Mouse (Mus musculus): ENCODE measurements at regions not wholly inside any gene's neighbourhood (a gene's known extent, or its start where the extent isn't known, plus 50 kb on each side); places are given as distances from the start of the nearest gene placed in this dataset.

DNA sequence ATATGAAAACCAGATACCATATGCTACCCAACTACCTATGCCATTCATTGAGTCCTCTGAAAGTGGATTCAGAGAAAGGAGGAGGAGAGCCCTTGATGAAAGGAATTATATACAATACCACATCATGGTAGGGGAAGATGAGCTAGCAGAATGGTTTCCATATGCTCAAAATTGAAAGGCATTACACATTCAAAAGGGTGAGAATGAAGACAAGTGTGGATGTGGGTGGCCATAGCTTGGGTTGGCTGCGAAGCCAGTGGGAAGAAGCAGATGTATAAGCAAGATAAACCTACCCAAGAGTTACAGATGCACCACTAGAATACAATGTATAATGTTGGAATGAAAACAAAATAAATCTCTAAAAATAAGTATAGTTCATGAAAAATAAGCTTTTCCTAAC is 485.4 kb downstream of the Nova1 start:
- Histone ChIP-seq H3K27ac (ENCODE audit: low read depth, low read length) (no peak overlapping the region), H3K4me2 (no peak overlapping the region), H3K4me1 (replicated peaks; ENCODE audit: control insufficient read depth, insufficient read depth, low read length) (no peaks in the 10 kb centered on the region), H3K27me3 (replicated peaks; ENCODE audit: control insufficient read depth, insufficient read depth, low read length) (no peaks in the 10 kb centered on the region), H3K9me3 (ENCODE audit: control insufficient read depth, low read length) (no peaks in the 10 kb centered on the region), H3K9ac (ENCODE audit: low read depth, low read length) (no peak overlapping the region), H3K4me3 (ENCODE audit: low read depth, low read length) (no peak overlapping the region), H3K36me3 (ENCODE audit: control insufficient read depth, insufficient read depth, low read length) (no peaks in the 10 kb centered on the region)
- 68% methylated on average over 1 of the region's 1 CpGs for WGBS
- ATAC-seq (replicated peaks; ENCODE audit: low FRiP score) (no peak), DNase-seq (ENCODE audit: low spot score) (no peak)

DNA sequence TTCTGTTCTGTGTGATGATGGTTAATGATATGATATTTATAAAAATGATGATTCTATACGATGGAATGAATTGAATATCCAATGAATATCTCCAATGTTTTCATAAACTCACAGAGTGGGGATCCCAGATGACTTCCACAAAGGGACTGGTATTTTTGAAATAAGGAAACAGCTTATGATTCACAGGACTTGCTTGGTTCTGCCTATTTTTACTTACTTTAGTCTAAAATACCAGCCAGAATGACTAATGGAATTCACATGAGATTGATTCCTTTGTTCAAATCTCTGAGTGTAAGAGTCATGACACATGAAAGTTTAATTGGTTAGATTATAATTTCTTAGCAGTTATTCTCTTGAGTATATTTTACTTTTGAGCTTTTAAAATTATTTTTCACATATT is 490.9 kb downstream of the Nova1 start:
- no peak for ATAC-seq (replicated peaks; ENCODE audit: low FRiP score)
- H3K9me3 ChIP-seq (ENCODE audit: control insufficient read depth, low read length): no peaks in the 10 kb centered on the region
- 76% methylated on average over 1 of the region's 1 CpGs for WGBS

DNA sequence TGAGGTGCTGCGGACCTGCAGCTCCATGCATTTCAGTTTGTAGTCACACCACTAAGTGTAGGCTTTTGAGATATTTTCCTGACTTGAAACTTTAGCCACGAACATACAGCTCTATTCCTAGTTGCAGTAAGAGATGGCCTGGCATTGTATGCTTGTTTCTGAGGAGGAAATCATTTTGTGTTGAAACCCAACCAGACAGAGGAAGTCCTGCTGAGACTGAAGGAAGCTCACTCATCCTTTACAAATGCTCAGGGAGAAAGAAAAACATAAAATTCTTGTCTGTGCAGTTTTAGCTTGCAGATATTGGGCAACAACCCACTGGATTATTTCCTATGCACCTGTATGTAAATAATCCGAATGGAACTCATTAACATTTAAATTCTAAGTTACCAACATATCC is 495.5 kb downstream of the Nova1 start:
- Histone ChIP-seq H3K4me2 (no peak overlapping the region), H3K4me1 (replicated peaks; ENCODE audit: control insufficient read depth, insufficient read depth, low read length) (no peaks in the 10 kb centered on the region), H3K9ac (ENCODE audit: low read depth, low read length) (no peak overlapping the region), H3K9me3 (ENCODE audit: control insufficient read depth, low read length) (no peaks in the 10 kb centered on the region), H3K4me3 (ENCODE audit: low read depth, low read length) (no peak overlapping the region), H3K36me3 (ENCODE audit: control insufficient read depth, insufficient read depth, low read length) (no peaks in the 10 kb centered on the region), H3K27me3 (replicated peaks; ENCODE audit: control insufficient read depth, insufficient read depth, low read length) (no peaks in the 10 kb centered on the region), H3K27ac (ENCODE audit: low read depth, low read length) (no peak overlapping the region)
- DNase-seq (ENCODE audit: low spot score) (no peak), ATAC-seq (replicated peaks; ENCODE audit: low FRiP score) (no peak)
- 61% methylated on average over 3 of the region's 3 CpGs for WGBS

More for the DNA sequence above, 490.9 kb downstream of the Nova1 start:
- no peaks in the 10 kb centered on the region for H3K36me3 ChIP-seq (ENCODE audit: control insufficient read depth, insufficient read depth, low read length)
- no peak overlapping the region for H3K27ac ChIP-seq (ENCODE audit: low read depth, low read length)
- DNase-seq (ENCODE audit: low spot score): no peak
- H3K4me3 ChIP-seq (ENCODE audit: low read depth, low read length): no peak overlapping the region
- no peaks in the 10 kb centered on the region for H3K27me3 ChIP-seq (replicated peaks; ENCODE audit: control insufficient read depth, insufficient read depth, low read length)
- H3K4me1 ChIP-seq (replicated peaks; ENCODE audit: control insufficient read depth, insufficient read depth, low read length): no peaks in the 10 kb centered on the region
- H3K9ac ChIP-seq (ENCODE audit: low read depth, low read length): no peak overlapping the region
- no peak overlapping the region for H3K4me2 ChIP-seq

DNA sequence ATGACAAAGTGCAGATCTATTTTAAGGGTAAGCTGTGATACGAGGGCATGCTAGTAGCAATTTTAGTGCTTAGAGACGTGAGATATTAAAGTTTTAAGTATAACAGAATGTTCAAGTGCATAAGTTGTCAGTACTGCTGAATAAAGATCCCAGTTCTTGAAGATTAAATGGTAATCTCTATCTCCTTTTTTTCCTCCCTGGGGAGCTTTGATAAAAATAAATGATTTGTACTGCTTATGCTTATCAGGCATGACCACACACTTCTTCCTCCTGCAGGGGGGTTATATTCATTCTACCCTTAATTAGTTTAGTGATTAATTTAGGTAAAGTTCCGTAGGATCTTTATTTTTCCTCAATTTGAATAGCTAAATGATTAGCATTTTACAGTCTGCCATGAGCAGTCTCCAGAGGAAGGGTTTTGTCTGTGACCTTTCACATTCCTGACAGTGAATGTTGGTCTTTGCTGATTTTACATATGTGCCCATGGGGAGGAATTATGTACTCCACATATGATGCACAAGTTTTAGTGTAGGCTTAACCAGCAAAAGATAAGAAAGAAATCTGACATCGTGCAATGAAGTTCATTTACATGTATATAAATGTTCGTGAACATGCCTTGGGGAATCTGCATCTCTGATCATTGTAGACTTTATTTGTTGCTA is 515.5 kb downstream of the Nova1 start:
- Histone ChIP-seq H3K27me3 (replicated peaks; ENCODE audit: control insufficient read depth, insufficient read depth, low read length) (no peaks in the 10 kb centered on the region), H3K9me3 (ENCODE audit: control insufficient read depth, low read length) (no peaks in the 10 kb centered on the region), H3K4me1 (replicated peaks; ENCODE audit: control insufficient read depth, insufficient read depth, low read length) (no peaks in the 10 kb centered on the region), H3K27ac (ENCODE audit: low read depth, low read length) (no peak overlapping the region), H3K9ac (ENCODE audit: low read depth, low read length) (no peak overlapping the region), H3K4me3 (ENCODE audit: low read depth, low read length) (no peak overlapping the region), H3K36me3 (ENCODE audit: control insufficient read depth, insufficient read depth, low read length) (no peaks in the 10 kb centered on the region), H3K4me2 (no peak overlapping the region)
- 66% methylated on average over 5 of the region's 5 CpGs for WGBS
- ATAC-seq (replicated peaks; ENCODE audit: low FRiP score) (no peak), DNase-seq (ENCODE audit: low spot score) (no peak)

DNA sequence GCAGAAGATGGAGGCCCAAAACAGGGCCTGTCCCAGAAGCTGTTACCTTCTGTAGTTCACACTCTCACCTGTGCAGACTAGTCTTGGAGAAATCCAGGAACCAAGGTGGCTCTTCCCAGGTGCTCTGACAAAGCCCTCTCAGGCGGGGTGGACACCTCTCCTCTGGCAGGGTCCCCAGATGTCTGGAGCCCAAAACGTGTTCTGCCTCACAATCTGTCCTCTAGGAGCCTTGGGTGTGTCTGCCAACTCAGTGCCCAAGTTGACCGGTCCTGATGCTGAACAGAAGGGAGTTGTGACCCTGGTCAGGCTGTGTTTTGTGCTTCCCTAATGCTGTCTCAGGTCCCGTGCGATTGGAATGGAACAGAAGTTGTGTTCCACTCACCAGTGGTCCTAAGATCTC is 519.8 kb downstream of the Nova1 start:
- 67% methylated on average over 5 of the region's 5 CpGs for WGBS
- no peaks in the 10 kb centered on the region for H3K27me3 ChIP-seq (replicated peaks; ENCODE audit: control insufficient read depth, insufficient read depth, low read length)
- no peak overlapping the region for H3K4me2 ChIP-seq
- no peaks in the 10 kb centered on the region for H3K9me3 ChIP-seq (ENCODE audit: control insufficient read depth, low read length)
- no peaks in the 10 kb centered on the region for H3K4me1 ChIP-seq (replicated peaks; ENCODE audit: control insufficient read depth, insufficient read depth, low read length)
- H3K4me3 ChIP-seq (ENCODE audit: low read depth, low read length): no peak overlapping the region
- H3K9ac ChIP-seq (ENCODE audit: low read depth, low read length): no peak overlapping the region
- ATAC-seq (replicated peaks; ENCODE audit: low FRiP score) (no peak), DNase-seq (ENCODE audit: low spot score) (no peak)
- no peaks in the 10 kb centered on the region for H3K36me3 ChIP-seq (ENCODE audit: control insufficient read depth, insufficient read depth, low read length)
- H3K27ac ChIP-seq (ENCODE audit: low read depth, low read length): no peak overlapping the region

DNA sequence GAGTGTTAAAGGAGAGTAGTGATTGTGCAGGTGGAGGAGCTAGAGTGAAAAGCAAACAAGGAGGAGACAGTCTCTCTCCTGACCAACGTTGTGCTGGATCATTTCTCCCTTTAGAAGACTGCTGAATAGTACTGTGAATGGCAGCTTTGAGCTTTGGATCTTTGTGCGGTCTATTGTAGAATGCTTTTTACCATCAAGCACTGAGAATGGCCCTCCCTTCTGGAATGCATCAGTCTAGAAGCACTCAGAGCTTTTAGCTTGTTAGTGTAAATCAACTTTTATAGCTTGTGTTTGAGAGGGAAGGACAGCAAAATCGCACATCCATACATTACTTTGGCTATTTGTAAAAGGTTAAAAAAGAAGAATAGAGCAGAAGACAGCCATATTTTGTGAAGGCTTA is 534.2 kb downstream of the Nova1 start:
- Histone ChIP-seq H3K9ac (ENCODE audit: low read depth, low read length) (no peak overlapping the region), H3K4me3 (ENCODE audit: low read depth, low read length) (no peak overlapping the region), H3K36me3 (ENCODE audit: control insufficient read depth, insufficient read depth, low read length) (no peaks in the 10 kb centered on the region), H3K4me1 (replicated peaks; ENCODE audit: control insufficient read depth, insufficient read depth, low read length) (no peaks in the 10 kb centered on the region), H3K4me2 (no peak overlapping the region), H3K27me3 (replicated peaks; ENCODE audit: control insufficient read depth, insufficient read depth, low read length) (no peaks in the 10 kb centered on the region), H3K9me3 (ENCODE audit: control insufficient read depth, low read length) (no peaks in the 10 kb centered on the region), H3K27ac (ENCODE audit: low read depth, low read length) (no peak overlapping the region)
- ATAC-seq (replicated peaks; ENCODE audit: low FRiP score) (no peak), DNase-seq (ENCODE audit: low spot score) (no peak)
- WGBS: 64% methylated on average over 3 of the region's 3 CpGs

DNA sequence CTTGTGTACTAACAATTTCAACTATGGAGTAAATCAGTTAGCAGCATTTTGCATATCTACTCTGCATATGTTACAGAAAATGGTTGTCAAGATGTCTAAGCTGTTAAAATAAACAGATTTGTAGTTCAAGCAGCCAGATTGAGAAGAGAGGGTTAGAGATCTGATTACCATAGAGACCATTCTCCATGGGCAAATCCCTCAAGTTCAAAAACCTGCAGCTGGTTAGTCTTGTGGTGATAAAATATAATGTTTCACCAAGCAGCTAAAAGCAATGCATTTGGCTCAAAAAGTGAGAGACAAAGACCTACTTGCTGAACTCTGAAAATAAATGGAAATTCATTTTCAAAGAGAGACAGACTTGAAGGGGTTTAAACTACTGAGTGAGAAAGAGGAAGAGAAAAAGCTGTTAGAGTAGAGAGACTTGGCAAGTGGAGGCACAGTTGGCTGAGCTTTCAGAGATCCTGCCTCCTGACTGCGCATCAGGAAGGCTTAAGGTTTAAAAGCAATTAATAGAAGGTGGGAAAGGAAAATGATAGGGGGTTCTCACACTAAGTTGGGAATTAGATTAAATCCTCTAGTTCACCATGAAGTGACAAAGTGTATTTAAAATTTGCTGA is 570.2 kb downstream of the Nova1 start:
- 76% methylated on average over 1 of the region's 1 CpGs for WGBS
- ATAC-seq (replicated peaks; ENCODE audit: low FRiP score) (no peak), DNase-seq (ENCODE audit: low spot score) (no peak)
- Histone ChIP-seq H3K9ac (ENCODE audit: low read depth, low read length) (no peak overlapping the region), H3K4me1 (replicated peaks; ENCODE audit: control insufficient read depth, insufficient read depth, low read length) (no peaks in the 10 kb centered on the region), H3K4me2 (no peak overlapping the region), H3K27me3 (replicated peaks; ENCODE audit: control insufficient read depth, insufficient read depth, low read length) (no peaks in the 10 kb centered on the region), H3K36me3 (ENCODE audit: control insufficient read depth, insufficient read depth, low read length) (no peaks in the 10 kb centered on the region), H3K9me3 (ENCODE audit: control insufficient read depth, low read length) (no peaks in the 10 kb centered on the region), H3K4me3 (ENCODE audit: low read depth, low read length) (no peak overlapping the region), H3K27ac (ENCODE audit: low read depth, low read length) (no peak overlapping the region)

DNA sequence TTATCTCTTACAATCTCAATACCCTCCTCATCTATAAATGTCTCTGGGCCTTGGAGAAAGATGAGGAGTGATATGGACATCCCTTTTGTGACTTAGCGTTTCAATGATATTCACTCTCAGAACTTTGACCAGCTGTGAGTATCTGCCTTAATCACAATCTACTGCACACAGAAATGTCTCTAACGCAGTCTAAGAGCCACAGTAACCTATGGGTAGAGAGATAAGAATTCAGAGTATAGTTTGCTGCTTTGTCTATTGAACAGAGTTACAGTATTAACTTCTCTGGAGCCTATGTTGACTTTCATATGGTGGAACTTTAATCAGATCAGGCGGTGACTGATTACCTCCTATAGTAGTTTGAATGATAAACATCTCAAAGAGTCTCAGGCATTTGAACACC is 573.8 kb downstream of the Nova1 start:
- ATAC-seq (replicated peaks; ENCODE audit: low FRiP score) (no peak), DNase-seq (ENCODE audit: low spot score) (no peak)
- Histone ChIP-seq H3K4me3 (ENCODE audit: low read depth, low read length) (no peak overlapping the region), H3K9me3 (ENCODE audit: control insufficient read depth, low read length) (no peaks in the 10 kb centered on the region), H3K4me2 (no peak overlapping the region), H3K27me3 (replicated peaks; ENCODE audit: control insufficient read depth, insufficient read depth, low read length) (no peaks in the 10 kb centered on the region), H3K36me3 (ENCODE audit: control insufficient read depth, insufficient read depth, low read length) (no peaks in the 10 kb centered on the region), H3K27ac (ENCODE audit: low read depth, low read length) (no peak overlapping the region), H3K9ac (ENCODE audit: low read depth, low read length) (no peak overlapping the region), H3K4me1 (replicated peaks; ENCODE audit: control insufficient read depth, insufficient read depth, low read length) (no peaks in the 10 kb centered on the region)
- 75% methylated on average over 3 of the region's 3 CpGs for WGBS

DNA sequence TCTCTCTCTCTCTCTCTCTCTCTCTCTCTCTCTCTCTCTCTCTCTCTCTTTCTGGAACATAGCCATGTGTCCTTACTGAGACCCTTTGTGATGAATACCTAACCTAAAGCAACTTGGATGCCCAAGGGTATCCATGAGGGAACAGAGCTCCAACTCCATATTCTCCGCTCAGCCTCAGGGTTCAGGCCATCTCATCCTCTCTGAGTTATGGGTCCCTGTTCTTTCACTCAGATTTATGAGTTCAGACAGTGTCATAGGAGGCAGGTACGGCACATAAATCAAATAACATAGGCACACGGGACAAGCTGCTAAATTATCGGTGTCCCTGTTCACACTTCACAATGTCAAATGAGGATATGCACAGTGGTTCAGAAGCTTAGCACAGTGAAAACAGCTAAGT is 586.4 kb downstream of the Nova1 start:
- H3K9ac ChIP-seq (ENCODE audit: low read depth, low read length): no peak overlapping the region
- no peak overlapping the region for H3K27ac ChIP-seq (ENCODE audit: low read depth, low read length)
- H3K4me3 ChIP-seq (ENCODE audit: low read depth, low read length): no peak overlapping the region
- H3K4me1 ChIP-seq (replicated peaks; ENCODE audit: control insufficient read depth, insufficient read depth, low read length): no peaks in the 10 kb centered on the region
- DNase-seq (ENCODE audit: low spot score): no peak
- H3K9me3 ChIP-seq (ENCODE audit: control insufficient read depth, low read length): no peaks in the 10 kb centered on the region
- H3K36me3 ChIP-seq (ENCODE audit: control insufficient read depth, insufficient read depth, low read length): no peaks in the 10 kb centered on the region
- H3K4me2 ChIP-seq: no peak overlapping the region
- ATAC-seq (replicated peaks; ENCODE audit: low FRiP score): no peak
- H3K27me3 ChIP-seq (replicated peaks; ENCODE audit: control insufficient read depth, insufficient read depth, low read length): no peaks in the 10 kb centered on the region
- WGBS: 94% methylated on average over 4 of the region's 4 CpGs

Measured in liver, embryonic 11.5 days (tissue).